Mouse (Mus musculus) limb, embryonic 13.5 days (tissue): ENCODE data around the gene Lmbrd2. TPM values are rescaled to one million over a fixed set of nuclear protein-coding genes. Genes with fewer than 3 reads are reported as not detected.

Source experiments
- ATAC-seq: fragments of 200-750 bp; cut with Nextera tagmentation; 2 replicates; pipeline ENCODE4 v1.8.0; 2017; ENCODE audit warnings: low read depth, moderate number of reproducible peaks, moderate TSS enrichment; ENCODE audit not compliant: low FRiP score
- H3K27ac ChIP-seq: fragments of 300-500 bp; sonication (generic); 2 replicates; pipeline ENCODE4 v1.5.1; 2015; ENCODE audit warnings: inconsistent platforms, mild to moderate bottlenecking, moderate library complexity
- H3K27me3 ChIP-seq: fragments of 300-500 bp; sonication (generic); 2 replicates; pipeline ENCODE4 v1.6.1; 2015; ENCODE audit warnings: mild to moderate bottlenecking, inconsistent platforms
- H3K36me3 ChIP-seq: fragments of 300-500 bp; sonication (generic); 2 replicates; pipeline ENCODE4 v1.6.1; 2015; ENCODE audit warnings: inconsistent platforms, mild to moderate bottlenecking, moderate library complexity
- H3K4me1 ChIP-seq: fragments of 300-500 bp; sonication (generic); 2 replicates; pipeline ENCODE4 v1.6.1; 2015; ENCODE audit warnings: inconsistent platforms
- H3K4me2 ChIP-seq: fragments of 300-500 bp; sonication (generic); replicated peaks from 2 replicates; pipeline ENCODE4 v1.6.1; 2015; ENCODE audit warnings: inconsistent platforms, mild to moderate bottlenecking, moderate library complexity
- H3K4me3 ChIP-seq: fragments of 300-500 bp; sonication (generic); 2 replicates; pipeline ENCODE4 v1.5.1; 2015; ENCODE audit warnings: moderate library complexity, mild to moderate bottlenecking, inconsistent platforms
- H3K9ac ChIP-seq: fragments of 300-500 bp; sonication (generic); 2 replicates; pipeline ENCODE4 v1.6.1; 2015; ENCODE audit warnings: mild to moderate bottlenecking, inconsistent platforms
- H3K9me3 ChIP-seq: fragments of 300-500 bp; sonication (generic); 2 replicates; pipeline ENCODE4 v1.6.1; 2016; ENCODE audit warnings: inconsistent platforms
- WGBS: fragments of 180-500 bp; shearing (Covaris S2); methylation state at CpG from one replicate; pipeline ENCODE4 v1.1.7; 2015; 5-methylcytosine and 5-hydroxymethylcytosine counted together
- polyA plus RNA-seq: library from polyadenylated mRNA; unstranded; fragments of >200 nt; fragmentation: Nextera tagmentation; extraction: Ambion mirVana; gene quantifications from 2 replicates; pipeline ENCODE4 v1.2.1, GENCODE M21; 2015

Gene Lmbrd2
- polyA plus RNA-seq, 1 experiment from 2014 or later: 2.5 TPM

GRCm38 (mm10) chr15:9114599-9114998 lies 25.8 kb upstream of the Lmbrd2 start:
- no peak overlapping the region for H3K27ac ChIP-seq
- peaks cover 85% of the 10 kb centered on the region for H3K36me3 ChIP-seq
- no peaks in the 10 kb centered on the region for H3K9me3 ChIP-seq
- H3K4me3 ChIP-seq: no peak overlapping the region
- no peak overlapping the region for H3K9ac ChIP-seq
- H3K4me2 ChIP-seq: no peak overlapping the region
- WGBS: 81% methylated on average over 5 of the region's 5 CpGs
- no peaks in the 10 kb centered on the region for H3K27me3 ChIP-seq
- no peak for ATAC-seq
- H3K4me1 ChIP-seq: no peaks in the 10 kb centered on the region

DNA sequence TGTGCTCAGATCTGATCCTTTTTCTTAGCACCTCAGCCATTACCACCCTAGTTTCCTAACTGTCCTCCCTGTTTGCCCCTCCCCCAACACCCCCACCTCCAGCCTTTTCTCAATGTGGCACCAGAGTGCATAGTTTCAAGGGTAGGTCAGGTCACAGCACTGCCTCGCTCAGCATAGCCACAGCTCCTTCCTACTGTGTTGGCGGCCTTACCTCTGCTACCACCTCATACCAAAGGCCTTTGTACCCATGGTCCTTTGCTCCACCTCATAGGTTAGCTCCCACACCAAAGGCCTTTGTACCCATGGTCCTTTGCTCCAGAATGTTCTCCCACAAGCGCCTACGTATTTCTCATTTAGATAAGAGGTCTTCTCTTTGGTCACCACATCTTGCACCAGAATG lies 21.5 kb upstream of the Lmbrd2 start:
- no peak overlapping the region for H3K4me3 ChIP-seq
- no peaks in the 10 kb centered on the region for H3K27me3 ChIP-seq
- WGBS: 90% methylated on average over 4 of the region's 4 CpGs
- no peak overlapping the region for H3K4me2 ChIP-seq
- H3K4me1 ChIP-seq: no peaks in the 10 kb centered on the region
- H3K9ac ChIP-seq: no peak overlapping the region
- no peak overlapping the region for H3K27ac ChIP-seq
- no peaks in the 10 kb centered on the region for H3K9me3 ChIP-seq
- H3K36me3 ChIP-seq: peaks cover 96% of the 10 kb centered on the region
- no peak for ATAC-seq

GRCm38 (mm10) chr15:9120081-9120480 lies 20.3 kb upstream of the Lmbrd2 start:
- 96% methylated on average over 2 of the region's 2 CpGs for WGBS
- H3K9ac ChIP-seq: no peak overlapping the region
- no peak overlapping the region for H3K4me3 ChIP-seq
- H3K27me3 ChIP-seq: no peaks in the 10 kb centered on the region
- H3K36me3 ChIP-seq: peaks cover 96% of the 10 kb centered on the region
- no peak overlapping the region for H3K27ac ChIP-seq
- H3K9me3 ChIP-seq: no peaks in the 10 kb centered on the region
- no peak overlapping the region for H3K4me2 ChIP-seq
- no peak for ATAC-seq
- no peaks in the 10 kb centered on the region for H3K4me1 ChIP-seq

GRCm38 (mm10) chr15:9122989-9123388 lies 17.4 kb upstream of the Lmbrd2 start:
- H3K36me3 ChIP-seq: peaks cover 90% of the 10 kb centered on the region
- no peak for ATAC-seq
- H3K9me3 ChIP-seq: no peaks in the 10 kb centered on the region
- H3K4me2 ChIP-seq: no peak overlapping the region
- 89% methylated on average over 4 of the region's 4 CpGs for WGBS
- no peaks in the 10 kb centered on the region for H3K4me1 ChIP-seq
- H3K9ac ChIP-seq: no peak overlapping the region
- no peaks in the 10 kb centered on the region for H3K27me3 ChIP-seq
- no peak overlapping the region for H3K4me3 ChIP-seq
- H3K27ac ChIP-seq: no peak overlapping the region

- H3K4me2 ChIP-seq: no peak overlapping the region
- H3K27ac ChIP-seq: no peak overlapping the region
- WGBS: 93% methylated on average over 21 of the region's 21 CpGs
- H3K9ac ChIP-seq: no peak overlapping the region
- H3K27me3 ChIP-seq: no peaks in the 10 kb centered on the region
- ATAC-seq: no peak
- H3K4me1 ChIP-seq: no peaks in the 10 kb centered on the region
- H3K4me3 ChIP-seq: no peak overlapping the region
- H3K9me3 ChIP-seq: no peaks in the 10 kb centered on the region
- H3K36me3 ChIP-seq: peaks cover 88% of the 10 kb centered on the region
Measured at GRCm38 (mm10) chr15:9124856-9125255, 15.5 kb upstream of the Lmbrd2 start.

DNA sequence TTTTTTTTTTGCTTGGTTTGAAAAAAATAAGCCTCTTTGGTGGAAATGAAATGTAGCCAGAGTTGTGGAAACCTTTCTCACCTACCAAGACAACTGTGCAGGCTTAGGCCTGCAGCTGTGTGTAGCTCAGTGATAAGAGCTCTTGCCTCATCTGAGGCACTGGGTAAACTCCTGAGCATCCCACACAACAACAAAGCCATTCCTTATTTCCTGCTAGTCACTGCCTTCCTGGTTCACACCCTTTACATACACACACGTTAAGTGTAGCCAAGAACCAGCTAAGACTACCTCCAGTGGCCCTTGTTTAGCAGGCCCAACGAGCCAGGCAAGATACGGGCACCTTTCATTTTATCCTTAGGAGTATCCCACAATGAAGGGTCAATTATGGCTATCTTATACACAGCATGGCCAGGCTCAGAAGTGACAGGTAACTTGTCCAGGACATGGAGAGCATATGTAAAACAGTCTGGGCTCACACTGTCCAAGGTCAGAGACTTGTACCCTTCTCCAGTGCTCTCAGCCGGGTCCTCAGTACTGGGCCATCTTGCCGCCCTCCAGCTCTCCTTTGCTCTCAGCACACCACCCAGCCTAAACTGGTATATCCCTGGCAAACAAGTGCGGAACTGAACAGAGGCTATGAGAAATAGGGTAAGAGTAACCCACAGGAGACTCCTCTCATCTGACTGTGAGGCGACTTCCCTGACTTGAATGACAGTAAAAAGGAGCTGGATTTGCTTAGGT lies 13.1 kb upstream of the Lmbrd2 start:
- no peaks in the 10 kb centered on the region for H3K27me3 ChIP-seq
- no peaks in the 10 kb centered on the region for H3K9me3 ChIP-seq
- no peak overlapping the region for H3K4me3 ChIP-seq
- H3K36me3 ChIP-seq: peaks cover 85% of the 10 kb centered on the region
- no peak overlapping the region for H3K9ac ChIP-seq
- no peak overlapping the region for H3K27ac ChIP-seq
- no peak for ATAC-seq
- no peaks in the 10 kb centered on the region for H3K4me1 ChIP-seq
- H3K4me2 ChIP-seq: no peak overlapping the region
- WGBS: 88% methylated on average over 7 of the region's 7 CpGs

DNA sequence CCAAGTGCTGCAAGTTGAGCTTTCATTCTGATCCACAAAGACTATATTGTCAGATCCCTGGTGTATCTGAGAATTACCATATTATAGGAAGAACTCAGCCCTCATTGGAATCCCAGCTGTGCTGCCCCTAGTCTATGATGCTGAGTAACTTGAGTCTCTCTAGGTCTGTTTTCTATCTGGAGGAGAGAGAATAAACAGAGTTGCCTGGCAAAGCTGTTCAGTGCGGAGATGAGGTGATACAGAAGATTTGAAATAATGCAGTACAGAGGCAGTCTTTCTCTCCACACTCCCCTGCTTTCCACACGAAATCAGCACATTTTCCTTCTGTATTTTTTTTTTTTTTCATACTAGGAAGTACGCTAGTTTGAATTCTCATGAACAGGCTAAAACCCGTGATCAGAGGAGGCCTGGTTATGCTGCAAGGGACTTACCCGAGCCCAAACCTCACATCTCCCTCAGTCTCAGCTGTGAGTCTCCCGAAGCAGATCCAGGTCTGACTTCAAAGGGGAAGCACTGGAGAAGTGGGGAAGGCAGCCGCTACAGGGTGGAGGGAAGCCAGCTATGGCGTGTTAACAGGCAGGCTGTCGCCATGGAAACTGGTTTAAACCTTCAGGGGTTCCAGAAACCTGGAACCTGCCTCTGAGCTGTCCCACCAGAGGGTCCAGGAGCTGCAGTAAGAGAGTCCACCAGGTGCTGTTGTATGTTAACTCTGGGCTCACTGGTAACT lies 9.4 kb upstream of the Lmbrd2 start:
- peak overlapping the region; percentile 63; the same call in 1 of the 2 replicates for H3K27ac ChIP-seq
- peak; percentile 41; the same call in 1 of the 2 replicates for ATAC-seq
- H3K36me3 ChIP-seq: peaks cover 76% of the 10 kb centered on the region
- H3K9ac ChIP-seq: no peak overlapping the region
- H3K4me3 ChIP-seq: no peak overlapping the region
- peaks cover 13% of the 10 kb centered on the region for H3K4me1 ChIP-seq
- whole genome bisulfite sequencing: 53% methylated on average over 9 of the region's 9 CpGs
- peak overlapping the region; percentile 19; the same call in 1 of the 2 replicates for H3K4me2 ChIP-seq
- no peaks in the 10 kb centered on the region for H3K27me3 ChIP-seq
- no peaks in the 10 kb centered on the region for H3K9me3 ChIP-seq

- no peaks in the 10 kb centered on the region; the same call in 1 of the 2 replicates for H3K9me3 ChIP-seq
- ATAC-seq: no peak
- H3K27me3 ChIP-seq: no peaks in the 10 kb centered on the region
- 70% methylated on average over 4 of the region's 4 CpGs for WGBS
- peak overlapping the region; percentile 63; the same call in 1 of the 2 replicates for H3K27ac ChIP-seq
- no peak overlapping the region for H3K4me3 ChIP-seq
- H3K9ac ChIP-seq: no peak overlapping the region
- peaks cover 78% of the 10 kb centered on the region for H3K36me3 ChIP-seq
- peaks cover 13% of the 10 kb centered on the region for H3K4me1 ChIP-seq
- 0 out of 2 replicates have a peak overlapping the region, but pooled peaks have one; percentile 19 for H3K4me2 ChIP-seq
Measured at GRCm38 (mm10) chr15:9131499-9131888, 8.9 kb upstream of the Lmbrd2 start.

- H3K36me3 ChIP-seq: peaks cover 78% of the 10 kb centered on the region
- no peak overlapping the region for H3K4me2 ChIP-seq
- peaks cover 17% of the 10 kb centered on the region for H3K4me1 ChIP-seq
- ATAC-seq: no peak
- no peaks in the 10 kb centered on the region for H3K27me3 ChIP-seq
- H3K9ac ChIP-seq: no peak overlapping the region
- no peaks in the 10 kb centered on the region; the same call in 1 of the 2 replicates for H3K9me3 ChIP-seq
- no peak overlapping the region for H3K27ac ChIP-seq
- WGBS: 80% methylated on average over 13 of the region's 13 CpGs
- H3K4me3 ChIP-seq: no peak overlapping the region
Measured at GRCm38 (mm10) chr15:9132693-9133443, 7.5 kb upstream of the Lmbrd2 start.

GRCm38 (mm10) chr15:9134891-9135507 lies 5.4 kb upstream of the Lmbrd2 start:
- peaks cover 34% of the 10 kb centered on the region for H3K4me1 ChIP-seq
- H3K4me2 ChIP-seq: no peak overlapping the region
- 40% methylated on average over 6 of the region's 6 CpGs for WGBS
- no peaks in the 10 kb centered on the region for H3K27me3 ChIP-seq
- peak overlapping the region; percentile 23; the same call in 1 of the 2 replicates for H3K27ac ChIP-seq
- H3K9me3 ChIP-seq: no peaks in the 10 kb centered on the region; the same call in 1 of the 2 replicates
- 0 out of 2 replicates have a peak overlapping the region, but pooled peaks have one; percentile 8 for H3K9ac ChIP-seq
- ATAC-seq: peak; percentile 84
- H3K36me3 ChIP-seq: peaks cover 68% of the 10 kb centered on the region
- no peak overlapping the region for H3K4me3 ChIP-seq

GRCm38 (mm10) chr15:9139447-9139846 lies 903 bp upstream of the Lmbrd2 start:
- whole genome bisulfite sequencing: 31% methylated on average over 10 of the region's 10 CpGs
- Histone ChIP-seq H3K9me3 (no peaks in the 10 kb centered on the region; the same call in 1 of the 2 replicates), H3K9ac (peak overlapping the region; percentile 74), H3K4me1 (peaks cover 32% of the 10 kb centered on the region), H3K27ac (no peak overlapping the region; the same call in 1 of the 2 replicates), H3K4me2 (peak overlapping the region; percentile 81), H3K27me3 (no peaks in the 10 kb centered on the region), H3K36me3 (peaks cover 33% of the 10 kb centered on the region), H3K4me3 (peak overlapping the region; percentile 84)
- ATAC-seq: no peak
